Mouse (Mus musculus) forebrain, embryonic 13.5 days (tissue): Measurements from ENCODE around the gene Ankub1. TPM values are rescaled to one million over a fixed set of nuclear protein-coding genes. Genes with fewer than 3 reads are reported as not detected.

ENCODE experiments used
- ATAC-seq: fragments of 200-750 bp; cut with Nextera tagmentation; 2 replicates; pipeline ENCODE4 v1.8.0; 2017
- H3K27ac ChIP-seq: fragments of 300-500 bp; sonication (generic); 2 replicates; pipeline ENCODE4 v1.5.1; 2015; ENCODE audit warnings: inconsistent platforms, mild to moderate bottlenecking, moderate library complexity
- H3K27me3 ChIP-seq: fragments of 300-500 bp; sonication (generic); 2 replicates; pipeline ENCODE4 v1.6.1; 2015; ENCODE audit warnings: mild to moderate bottlenecking, inconsistent platforms
- H3K36me3 ChIP-seq: fragments of 300-500 bp; sonication (generic); 2 replicates; pipeline ENCODE4 v1.6.1; 2015; ENCODE audit warnings: mild to moderate bottlenecking, inconsistent platforms; ENCODE audit not compliant: poor library complexity, severe bottlenecking
- H3K4me1 ChIP-seq: fragments of 300-500 bp; sonication (generic); 2 replicates; pipeline ENCODE4 v1.6.1; 2015; ENCODE audit warnings: inconsistent platforms
- H3K4me2 ChIP-seq: fragments of 300-500 bp; sonication (generic); 2 replicates; pipeline ENCODE4 v1.6.1; 2015; ENCODE audit warnings: inconsistent platforms, mild to moderate bottlenecking, moderate library complexity
- H3K4me3 ChIP-seq: fragments of 300-500 bp; sonication (generic); 2 replicates; pipeline ENCODE4 v1.5.1; 2015; ENCODE audit warnings: mild to moderate bottlenecking, inconsistent platforms
- H3K9ac ChIP-seq: fragments of 300-500 bp; sonication (generic); 2 replicates; pipeline ENCODE4 v1.6.1; 2015; ENCODE audit warnings: mild to moderate bottlenecking, inconsistent platforms
- H3K9me3 ChIP-seq: fragments of 300-500 bp; sonication (generic); replicated peaks from 2 replicates; pipeline ENCODE4 v1.6.1; 2016; ENCODE audit warnings: inconsistent platforms
- WGBS: fragments of 180-500 bp; shearing (Covaris S2); methylation state at CpG from one replicate; pipeline ENCODE4 v1.1.7; 2015; 5-methylcytosine and 5-hydroxymethylcytosine counted together
- polyA plus RNA-seq: library from polyadenylated mRNA; unstranded; fragments of >200 nt; fragmentation: Nextera tagmentation; extraction: Ambion mirVana; gene quantifications from 2 replicates; pipeline ENCODE4 v1.2.1, GENCODE M21; 2015

The Ankub1 gene
- polyA plus RNA-seq: 0.08 TPM in 1 of 2 replicates, not detected in the other

DNA sequence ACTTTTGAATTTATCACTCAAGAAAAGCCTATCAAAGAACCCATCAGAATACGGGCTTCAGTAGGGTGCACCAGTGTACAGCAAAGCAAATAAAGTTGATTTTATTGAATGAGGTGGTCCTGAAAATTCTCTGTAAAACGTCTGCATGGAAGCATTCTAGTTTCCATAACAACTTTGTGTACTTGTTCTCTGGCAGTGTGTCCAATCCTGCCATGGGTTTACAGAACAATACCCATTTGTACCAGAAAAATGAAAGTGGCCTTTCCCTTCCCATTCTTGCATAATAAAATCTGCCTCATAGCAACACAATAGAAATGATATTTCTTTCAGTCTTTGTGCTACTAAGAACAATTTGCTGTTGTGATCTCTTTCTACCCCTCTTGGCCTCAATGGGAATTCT lies at the start of gene Ankub1:
TSS of gene Ankub1 (minus strand) at position 81 of the 400 bp plus-strand sequence.
- H3K4me3 ChIP-seq: no peak within 1 kb of the TSS
- no peaks in the 10 kb centered on the region for H3K36me3 ChIP-seq
- no peak within 1 kb of the TSS for H3K27ac ChIP-seq
- H3K9ac ChIP-seq: no peak within 1 kb of the TSS
- no peaks in the 10 kb centered on the region for H3K9me3 ChIP-seq
- H3K27me3 ChIP-seq: no peaks in the 10 kb centered on the region
- H3K4me1 ChIP-seq: no peaks in the 10 kb centered on the region
- WGBS: 67% methylated on average over 2 of the region's 2 CpGs
- no peak within 1 kb of the TSS for H3K4me2 ChIP-seq
- no peak for ATAC-seq

DNA sequence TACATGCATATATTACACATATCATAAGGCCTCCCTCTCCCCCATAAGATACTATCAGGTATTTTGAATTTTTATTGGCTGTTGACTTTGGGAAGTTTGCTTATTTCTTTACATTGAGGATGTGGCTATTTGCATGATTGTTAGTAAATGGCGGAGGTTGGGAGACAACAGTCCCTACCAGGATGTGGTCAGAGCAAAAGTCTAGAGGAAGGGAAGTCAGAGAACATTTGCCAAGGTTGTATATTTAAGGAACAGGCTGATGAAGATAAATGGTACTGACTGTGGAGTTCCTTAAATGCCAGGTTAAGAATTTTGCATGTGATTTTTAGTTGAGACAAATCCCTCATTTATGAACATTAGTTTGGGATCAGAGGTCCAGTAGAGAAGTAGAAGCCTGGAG lies 47.2 kb upstream of the Ankub1 start:
- Histone ChIP-seq H3K9ac (no peak overlapping the region), H3K4me1 (peaks cover 21% of the 10 kb centered on the region), H3K4me2 (no peak overlapping the region), H3K36me3 (no peaks in the 10 kb centered on the region), H3K9me3 (no peaks in the 10 kb centered on the region), H3K27me3 (no peaks in the 10 kb centered on the region), H3K27ac (no peak overlapping the region), H3K4me3 (no peak overlapping the region)
- no peak for ATAC-seq
- 100% methylated on average over 1 of the region's 1 CpGs for WGBS

DNA sequence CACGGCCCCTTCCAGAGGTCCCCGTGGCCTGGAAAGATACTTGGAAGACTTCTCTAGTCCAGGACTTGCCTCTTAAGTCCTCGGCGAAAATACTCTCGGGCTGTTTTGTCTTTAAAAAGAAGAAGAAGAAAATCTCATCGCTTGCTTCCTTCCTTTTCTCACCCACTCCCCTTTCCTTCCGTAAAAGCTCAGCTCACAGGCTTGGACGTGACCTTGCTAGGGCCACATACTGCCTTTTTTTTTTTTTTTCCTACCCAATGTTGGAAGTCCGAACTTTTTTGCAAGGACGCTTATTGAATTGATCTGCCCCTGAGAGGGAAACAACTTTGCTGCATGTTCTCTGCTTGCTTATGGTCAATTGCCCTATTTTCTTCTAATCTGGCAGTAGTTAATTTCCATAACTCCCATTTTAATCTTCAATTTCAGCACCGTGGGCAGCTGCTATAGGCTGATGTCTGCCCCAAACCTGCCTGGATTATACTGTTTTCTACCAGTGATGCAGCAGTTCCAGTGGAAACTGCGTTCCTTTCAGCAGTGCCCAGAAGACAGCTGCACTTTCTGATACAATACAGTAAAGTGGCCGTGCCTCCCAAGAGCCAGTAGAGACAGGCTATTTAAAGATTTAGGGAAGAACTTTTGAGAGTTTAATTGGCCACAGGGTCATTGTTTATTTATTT lies 44.0 kb upstream of the Ankub1 start:
- no peaks in the 10 kb centered on the region for H3K36me3 ChIP-seq
- H3K27ac ChIP-seq: peak overlapping the region; percentile 92
- H3K4me3 ChIP-seq: peak overlapping the region; percentile 82
- H3K9ac ChIP-seq: peak overlapping the region; percentile 88
- H3K9me3 ChIP-seq: no peaks in the 10 kb centered on the region
- no peaks in the 10 kb centered on the region for H3K27me3 ChIP-seq
- WGBS: 1% methylated on average over 13 of the region's 13 CpGs
- H3K4me2 ChIP-seq: peak overlapping the region; percentile 83
- ATAC-seq: no peak
- H3K4me1 ChIP-seq: peaks cover 21% of the 10 kb centered on the region

DNA sequence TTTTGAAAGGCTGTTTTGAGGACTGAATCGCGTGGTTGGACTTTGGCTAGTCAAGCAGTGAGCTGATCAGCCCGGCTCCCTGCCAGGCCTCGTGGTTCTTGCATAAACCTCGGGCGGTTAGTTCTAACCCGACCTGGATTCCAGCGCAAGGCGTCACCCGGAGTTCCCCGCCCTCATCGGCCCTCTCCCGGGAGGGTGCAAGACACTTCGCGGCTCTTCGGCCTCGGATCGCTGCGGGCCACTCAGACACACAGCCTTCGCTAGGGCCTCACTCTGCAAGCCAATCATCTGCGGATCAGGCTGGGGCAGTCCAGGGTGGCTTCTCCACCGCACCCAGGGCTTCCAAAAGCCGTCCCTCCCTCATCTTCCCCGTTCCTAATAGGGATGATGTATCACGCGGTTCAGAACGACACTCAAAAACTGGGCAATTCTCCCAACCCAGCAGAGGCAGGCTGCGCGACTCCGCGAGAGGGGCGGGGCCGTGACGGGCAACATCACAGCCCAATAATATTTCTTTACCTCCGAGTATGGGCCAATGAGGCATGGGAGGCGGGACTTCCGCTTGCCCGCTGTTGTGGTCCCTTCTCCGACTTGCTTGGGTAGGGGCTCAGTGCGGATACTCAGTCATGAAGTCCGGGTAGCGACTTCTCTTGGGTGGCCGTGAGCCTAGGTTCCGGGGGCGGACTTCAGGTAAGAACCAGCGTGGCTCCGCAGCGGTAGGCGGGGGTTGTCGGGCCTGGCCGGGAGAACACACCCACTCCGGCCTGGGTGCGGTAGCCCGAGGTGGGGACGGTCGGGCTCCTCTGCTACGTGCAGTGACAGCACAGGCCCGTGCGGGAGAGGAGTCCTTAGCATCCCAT lies 43.1 kb upstream of the Ankub1 start, which contains the start of gene Rnf13:
TSS of gene Rnf13 (plus strand) at position 552 of the 860 bp plus-strand sequence.
- H3K4me2 ChIP-seq: peak within 1 kb of the TSS; percentile 83
- H3K27me3 ChIP-seq: no peaks in the 10 kb centered on the region
- peak within 1 kb of the TSS; percentile 88 for H3K9ac ChIP-seq
- H3K27ac ChIP-seq: peak within 1 kb of the TSS; percentile 92
- ATAC-seq: peak; percentile 100
- H3K4me3 ChIP-seq: peak within 1 kb of the TSS; percentile 82
- no peaks in the 10 kb centered on the region for H3K9me3 ChIP-seq
- peaks cover 21% of the 10 kb centered on the region for H3K4me1 ChIP-seq
- no peaks in the 10 kb centered on the region for H3K36me3 ChIP-seq
- WGBS: under 1% methylated on average over 59 of the region's 59 CpGs

DNA sequence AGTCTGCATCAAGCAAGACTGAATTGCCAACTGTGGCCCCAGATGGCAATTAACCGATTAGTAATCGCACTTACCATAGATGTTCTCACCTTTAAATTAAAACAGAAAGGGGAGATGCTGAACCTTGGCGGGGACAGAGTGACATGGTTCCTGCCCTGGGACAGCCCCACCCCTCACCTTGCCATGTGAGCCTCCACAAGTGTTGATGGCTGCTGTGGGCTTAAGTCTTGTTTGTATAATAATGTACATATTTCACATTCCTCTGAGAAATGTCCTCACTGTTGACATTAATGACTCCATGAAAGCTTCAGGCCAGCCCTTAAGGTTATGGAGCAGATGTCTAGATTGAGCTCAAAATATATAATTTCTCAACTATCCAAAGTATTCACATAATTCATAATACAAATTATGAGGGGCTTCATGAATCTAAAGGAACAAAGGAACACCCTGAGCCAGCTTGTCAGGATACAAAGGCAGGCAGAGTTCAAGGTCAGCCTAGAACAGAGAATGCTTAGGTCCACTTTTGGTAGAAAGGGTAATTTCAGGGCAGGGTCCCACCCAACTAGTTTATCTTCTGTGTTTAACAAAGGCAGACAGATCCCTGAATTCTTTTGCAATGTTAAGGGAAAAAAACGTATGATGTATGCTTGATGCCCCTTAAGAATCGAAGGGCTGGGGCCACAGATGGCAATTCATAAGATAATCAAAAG lies 39.8 kb upstream of the Ankub1 start:
- Histone ChIP-seq H3K9me3 (no peaks in the 10 kb centered on the region), H3K27ac (no peak overlapping the region), H3K27me3 (no peaks in the 10 kb centered on the region), H3K4me1 (peaks cover 14% of the 10 kb centered on the region), H3K4me2 (no peak overlapping the region), H3K9ac (no peak overlapping the region), H3K4me3 (no peak overlapping the region), H3K36me3 (no peaks in the 10 kb centered on the region)
- no peak for ATAC-seq
- WGBS: 82% methylated on average over 5 of the region's 5 CpGs

DNA sequence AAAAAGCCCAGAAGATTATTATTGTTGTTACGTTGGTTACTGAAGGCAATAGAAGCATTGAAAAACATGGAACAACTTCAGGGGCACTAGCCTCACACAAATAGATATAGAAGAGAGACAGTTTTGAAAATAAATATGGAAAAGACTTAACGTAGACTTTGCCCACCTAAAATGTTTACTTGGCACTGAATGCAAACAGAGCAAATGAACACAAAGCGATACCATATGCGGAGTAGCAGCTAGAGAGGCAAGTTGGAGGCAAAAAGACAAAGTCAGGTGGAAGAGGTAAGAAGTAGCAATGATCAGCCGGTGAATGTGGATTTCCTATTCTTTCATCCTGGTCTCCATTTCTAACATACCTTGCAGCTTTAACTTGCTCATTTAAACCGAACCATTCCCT lies 21.6 kb upstream of the Ankub1 start:
- ATAC-seq: no peak
- Histone ChIP-seq H3K4me3 (no peak overlapping the region), H3K4me2 (no peak overlapping the region), H3K9me3 (no peaks in the 10 kb centered on the region), H3K27ac (no peak overlapping the region), H3K9ac (no peak overlapping the region), H3K27me3 (no peaks in the 10 kb centered on the region), H3K4me1 (no peaks in the 10 kb centered on the region), H3K36me3 (no peaks in the 10 kb centered on the region)
- WGBS: 92% methylated on average over 6 of the region's 6 CpGs

DNA sequence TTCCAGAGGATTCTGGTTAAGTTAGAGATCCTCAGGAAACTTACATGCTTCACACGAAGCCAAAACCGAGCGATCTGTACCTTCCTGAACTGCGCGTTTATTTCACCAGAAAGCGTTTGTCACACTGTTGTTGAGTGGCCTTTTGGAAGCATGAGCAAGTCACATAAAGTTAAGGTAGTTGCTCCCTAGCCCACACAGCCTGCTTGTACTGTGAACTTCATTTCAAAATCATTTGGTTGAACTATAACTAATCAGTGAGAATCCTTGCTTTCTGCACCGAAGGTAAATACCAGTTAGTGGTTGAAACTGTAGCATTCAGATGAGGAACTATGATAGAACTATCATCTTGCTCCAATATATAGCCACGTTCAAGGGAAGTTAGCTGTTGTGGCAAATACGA lies 4.2 kb upstream of the Ankub1 start:
- Histone ChIP-seq H3K36me3 (no peaks in the 10 kb centered on the region), H3K4me3 (no peak overlapping the region), H3K27ac (no peak overlapping the region), H3K4me2 (no peak overlapping the region), H3K27me3 (no peaks in the 10 kb centered on the region), H3K9me3 (no peaks in the 10 kb centered on the region), H3K4me1 (no peaks in the 10 kb centered on the region), H3K9ac (no peak overlapping the region)
- 94% methylated on average over 9 of the region's 9 CpGs for WGBS
- no peak for ATAC-seq

DNA sequence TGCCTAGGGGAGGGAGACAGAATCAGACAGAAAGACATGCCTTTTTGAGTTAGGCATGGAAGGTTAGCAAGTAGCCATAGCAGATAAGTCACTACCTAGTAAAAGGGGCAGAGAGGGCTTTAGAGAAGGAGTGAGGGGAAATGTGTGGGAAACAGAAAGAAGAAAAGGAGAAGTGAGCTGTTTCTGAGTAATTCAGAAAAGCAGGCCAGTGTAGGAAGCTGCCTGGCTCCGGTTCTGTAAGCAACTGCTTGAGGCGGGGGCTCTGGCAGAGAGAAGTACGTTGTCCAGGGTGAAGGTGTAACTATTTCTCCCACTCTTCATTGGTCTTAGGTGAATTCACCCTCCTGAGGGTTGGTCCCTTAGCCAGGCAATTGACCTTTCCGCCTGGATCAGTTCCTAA lies 3.6 kb upstream of the Ankub1 start:
- no peak for ATAC-seq
- Histone ChIP-seq H3K4me2 (no peak overlapping the region), H3K27me3 (no peaks in the 10 kb centered on the region), H3K9ac (no peak overlapping the region), H3K36me3 (no peaks in the 10 kb centered on the region), H3K4me3 (no peak overlapping the region), H3K4me1 (no peaks in the 10 kb centered on the region), H3K27ac (no peak overlapping the region), H3K9me3 (no peaks in the 10 kb centered on the region)
- 88% methylated on average over 4 of the region's 4 CpGs for WGBS

DNA sequence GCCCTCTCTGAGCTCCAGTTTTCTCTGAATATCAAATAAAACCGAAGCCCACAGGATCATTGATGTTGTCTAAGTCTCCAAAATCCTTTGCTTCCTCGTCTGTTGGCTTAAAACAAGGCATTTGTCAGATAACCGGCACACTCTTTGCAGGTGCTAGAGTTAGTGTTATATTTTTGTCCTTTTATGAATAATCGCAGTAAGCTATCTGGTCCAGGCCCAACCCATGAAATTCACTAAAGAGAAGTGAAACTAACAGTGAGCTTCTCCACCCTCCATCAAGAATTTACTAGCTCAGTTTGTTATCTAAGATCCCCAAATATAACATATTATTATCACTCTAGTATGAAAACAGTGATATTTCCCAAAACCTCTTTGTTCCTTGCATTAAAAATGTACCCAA lies 827 bp downstream of the Ankub1 start:
- H3K4me3 ChIP-seq: no peak overlapping the region
- no peaks in the 10 kb centered on the region for H3K27me3 ChIP-seq
- H3K9ac ChIP-seq: no peak overlapping the region
- ATAC-seq: no peak
- no peaks in the 10 kb centered on the region for H3K36me3 ChIP-seq
- no peaks in the 10 kb centered on the region for H3K9me3 ChIP-seq
- H3K4me2 ChIP-seq: no peak overlapping the region
- 84% methylated on average over 4 of the region's 4 CpGs for WGBS
- H3K27ac ChIP-seq: no peak overlapping the region
- no peaks in the 10 kb centered on the region for H3K4me1 ChIP-seq

DNA sequence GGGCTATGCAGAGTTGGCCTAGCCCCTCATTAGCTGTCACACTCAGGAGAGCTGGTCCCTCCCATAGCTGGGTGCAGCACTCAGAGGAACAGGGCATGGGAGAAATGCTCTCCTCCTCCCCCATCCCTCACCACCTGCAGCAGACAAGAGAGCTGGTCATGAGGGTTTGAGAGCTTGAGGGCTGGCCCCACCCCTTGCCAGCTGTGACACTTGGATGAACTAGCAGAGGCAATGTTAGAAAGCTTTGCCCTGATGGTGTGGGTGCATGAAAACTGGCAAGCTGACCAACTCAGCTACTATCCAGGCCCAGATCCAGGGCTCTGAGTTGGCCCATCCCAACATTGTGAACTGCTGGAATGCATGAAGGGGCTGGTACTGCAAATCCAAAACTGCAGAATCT lies 14.8 kb downstream of the Ankub1 start:
- H3K4me2 ChIP-seq: no peak overlapping the region
- no peaks in the 10 kb centered on the region for H3K36me3 ChIP-seq
- no peak overlapping the region for H3K9ac ChIP-seq
- no peaks in the 10 kb centered on the region for H3K27me3 ChIP-seq
- no peak overlapping the region for H3K4me3 ChIP-seq
- no peaks in the 10 kb centered on the region for H3K4me1 ChIP-seq
- no peaks in the 10 kb centered on the region; the same call in 1 of the 2 replicates for H3K9me3 ChIP-seq
- H3K27ac ChIP-seq: no peak overlapping the region
- no peak for ATAC-seq

DNA sequence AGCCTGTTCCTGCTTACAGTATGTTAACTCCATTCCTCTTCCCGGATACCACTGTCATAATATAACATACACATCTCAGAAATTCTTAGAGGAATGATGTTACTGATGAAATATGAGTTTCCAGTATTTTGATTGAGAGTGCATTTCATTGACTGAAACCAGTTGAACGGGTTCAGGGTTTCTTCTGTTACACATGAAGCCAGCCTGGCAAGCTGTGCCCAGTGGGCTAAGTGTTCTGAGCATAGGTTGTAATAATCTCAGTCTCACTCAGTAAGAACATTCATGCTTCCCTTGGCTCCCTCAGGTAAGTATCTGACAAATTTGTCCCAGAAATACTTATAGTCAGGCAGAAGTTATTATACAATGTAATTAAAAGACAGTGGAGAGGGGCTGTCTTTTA lies 18.5 kb downstream of the Ankub1 start:
- 92% methylated on average over 2 of the region's 2 CpGs for WGBS
- ATAC-seq: no peak

DNA sequence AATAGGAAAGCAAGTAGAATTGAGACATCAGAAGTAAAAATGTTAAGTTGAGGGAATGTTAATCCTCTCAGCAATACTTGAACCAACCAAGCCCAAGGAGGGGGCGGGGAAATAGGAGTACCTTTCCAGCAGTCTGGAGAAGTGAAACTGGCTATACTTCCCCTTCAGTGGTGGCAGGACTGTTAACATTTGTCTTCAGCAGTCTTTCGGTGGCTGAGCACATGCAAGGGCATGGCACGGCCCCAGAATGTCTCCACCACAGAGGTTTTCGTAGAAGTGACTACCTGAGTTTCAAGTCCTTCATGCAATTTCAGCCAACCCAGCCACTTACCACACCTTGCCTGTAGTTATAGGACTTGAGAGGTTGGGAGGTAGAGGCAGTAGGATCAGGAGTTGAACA lies 19.0 kb downstream of the Ankub1 start:
- 91% methylated on average over 4 of the region's 4 CpGs for WGBS
- no peak overlapping the region for H3K4me2 ChIP-seq
- ATAC-seq: no peak
- no peaks in the 10 kb centered on the region for H3K36me3 ChIP-seq
- no peaks in the 10 kb centered on the region; the same call in 1 of the 2 replicates for H3K9me3 ChIP-seq
- no peak overlapping the region for H3K9ac ChIP-seq
- H3K27me3 ChIP-seq: no peaks in the 10 kb centered on the region
- H3K27ac ChIP-seq: no peak overlapping the region
- H3K4me1 ChIP-seq: no peaks in the 10 kb centered on the region
- H3K4me3 ChIP-seq: no peak overlapping the region

More for the DNA sequence above, 18.5 kb downstream of the Ankub1 start:
- H3K4me3 ChIP-seq: no peak overlapping the region
- no peaks in the 10 kb centered on the region for H3K27me3 ChIP-seq
- no peaks in the 10 kb centered on the region for H3K4me1 ChIP-seq
- no peak overlapping the region for H3K27ac ChIP-seq
- no peaks in the 10 kb centered on the region for H3K36me3 ChIP-seq
- no peaks in the 10 kb centered on the region; the same call in 1 of the 2 replicates for H3K9me3 ChIP-seq
- no peak overlapping the region for H3K9ac ChIP-seq
- no peak overlapping the region for H3K4me2 ChIP-seq
